Mouse (Mus musculus) adrenal gland, adult (tissue): Measurements from ENCODE around the gene Gm45233.
"Not testable (repeated sequence)": the region's sequence is repeated elsewhere in the genome, so short reads cannot be mapped to it uniquely, and the experiment has no call there.

ENCODE experiments used
- DNase-seq, 2 experiments: peaks; one replicate each; pipeline ENCODE4 v3.0.0; 2022 to 2023; ENCODE audit warnings: low spot score in 1 of 2; ENCODE audit not compliant: inconsistent age in 2 of 2

Gene Gm45233

GRCm38 (mm10) chr7:43443917-43444293, at the start of gene Gm45233, which contains the start of gene Etfb:
Gene Gm45233 (plus strand): TSS chr7:43444128.
Gene Etfb (plus strand): TSS chr7:43444083.
- DNase-seq: peak; percentile 97 to 98

GRCm38 (mm10) chr7:43399501-43399900, 44.4 kb upstream of the Gm45233 start:
- DNase-seq: no peak

GRCm38 (mm10) chr7:43402718-43403117, 41.2 kb upstream of the Gm45233 start:
- no peak for DNase-seq

- no peak for DNase-seq
These were observed 36.4 kb upstream of the Gm45233 start for GRCm38 (mm10) chr7:43407573-43407972.

- no peak for DNase-seq
These were observed 35.8 kb upstream of the Gm45233 start, which contains the start of gene Siglecg for GRCm38 (mm10) chr7:43408131-43408553. Gene Siglecg (plus strand): TSS chr7:43408204.

GRCm38 (mm10) chr7:43409084-43409483, 34.8 kb upstream of the Gm45233 start:
- DNase-seq: no peak

- not testable (repeated sequence) for DNase-seq
These were observed 32.2 kb upstream of the Gm45233 start for GRCm38 (mm10) chr7:43411724-43412123.

- no peak for DNase-seq
These were observed 26.6 kb upstream of the Gm45233 start for GRCm38 (mm10) chr7:43417298-43417697.

GRCm38 (mm10) chr7:43422995-43423617, 20.8 kb upstream of the Gm45233 start:
- DNase-seq: peak; percentile 80 to 94

- peak in 1 of 2 experiments; percentile 34 for DNase-seq
These were observed 19.8 kb upstream of the Gm45233 start for GRCm38 (mm10) chr7:43423991-43424625.

- no peak for DNase-seq
These were observed 16.5 kb upstream of the Gm45233 start, which contains the start of gene Lim2 for GRCm38 (mm10) chr7:43427406-43427805. Gene Lim2 (plus strand): TSS chr7:43427670.

GRCm38 (mm10) chr7:43429500-43429899, 14.4 kb upstream of the Gm45233 start:
- DNase-seq: peak in 1 of 2 experiments; percentile 64

GRCm38 (mm10) chr7:43432891-43433290, 11.0 kb upstream of the Gm45233 start:
- DNase-seq: peak in 1 of 2 experiments; percentile 16

- no peak for DNase-seq
These were observed 9.3 kb upstream of the Gm45233 start for GRCm38 (mm10) chr7:43434676-43435075.

GRCm38 (mm10) chr7:43436341-43437255, 7.3 kb upstream of the Gm45233 start, which contains the start of gene Nkg7:
Gene Nkg7 (plus strand): TSS chr7:43437073.
- DNase-seq: no peak

GRCm38 (mm10) chr7:43438611-43439010, 5.3 kb upstream of the Gm45233 start:
- no peak for DNase-seq

- no peak for DNase-seq
These were observed 3.4 kb upstream of the Gm45233 start, which contains the start of gene Cldnd2 for GRCm38 (mm10) chr7:43440482-43440881. Gene Cldnd2 (plus strand): TSS chr7:43440782.

GRCm38 (mm10) chr7:43441071-43441470, 2.9 kb upstream of the Gm45233 start:
- no peak for DNase-seq

GRCm38 (mm10) chr7:43442684-43443083, 1.2 kb upstream of the Gm45233 start:
- no peak for DNase-seq

- DNase-seq: peak; percentile 90 to 96
These were observed 607 bp upstream of the Gm45233 start for GRCm38 (mm10) chr7:43443126-43443916.
